Mouse (Mus musculus) forebrain, embryonic 16.5 days (tissue): ENCODE data around the gene Paf1. TPM values are rescaled to one million over a fixed set of nuclear protein-coding genes. Genes with fewer than 3 reads are reported as not detected.
A peak's percentile ranks its signal among the peaks of the same experiment; 100 is the strongest.

ENCODE experiments used
- ATAC-seq: fragments of 200-750 bp; cut with Nextera tagmentation; 2 replicates; pipeline ENCODE4 v1.8.0; 2017; ENCODE audit warnings: mild to moderate bottlenecking, moderate library complexity
- H3K27ac ChIP-seq: fragments of 300-500 bp; sonication (generic); 2 replicates; pipeline ENCODE4 v1.5.1; 2014; ENCODE audit warnings: low read length, control low read depth
- H3K27me3 ChIP-seq: fragments of 300-500 bp; sonication (generic); replicated peaks from 2 replicates; pipeline ENCODE4 v1.6.1; 2014; ENCODE audit warnings: low read length; ENCODE audit not compliant: control insufficient read depth, insufficient read depth
- H3K36me3 ChIP-seq: fragments of 300-500 bp; sonication (generic); 2 replicates; pipeline ENCODE4 v1.6.1; 2014; ENCODE audit not compliant: control insufficient read depth, insufficient read depth
- H3K4me1 ChIP-seq: fragments of 300-500 bp; sonication (generic); replicated peaks from 2 replicates; pipeline ENCODE4 v1.6.1; 2014; ENCODE audit warnings: low read length; ENCODE audit not compliant: control insufficient read depth, insufficient read depth
- H3K4me2 ChIP-seq: fragments of 300-500 bp; sonication (generic); 2 replicates; pipeline ENCODE4 v1.6.1; 2014; ENCODE audit warnings: mild to moderate bottlenecking, low read length, control low read depth
- H3K4me3 ChIP-seq: fragments of 300-500 bp; sonication (generic); replicated peaks from 2 replicates; pipeline ENCODE4 v1.5.1; 2014; ENCODE audit warnings: mild to moderate bottlenecking, low read length, control low read depth
- H3K9ac ChIP-seq: fragments of 300-500 bp; sonication (generic); replicated peaks from 2 replicates; pipeline ENCODE4 v1.6.1; 2014; ENCODE audit warnings: low read depth, low read length, control low read depth
- H3K9me3 ChIP-seq: fragments of 300-500 bp; sonication (generic); 2 replicates; pipeline ENCODE4 v1.6.1; 2016; ENCODE audit warnings: low read length; ENCODE audit not compliant: control insufficient read depth
- WGBS: fragments of 180-500 bp; shearing (Covaris S2); extraction: QIAGEN DNeasy Blood & Tissue Kit; methylation state at CpG from one replicate; pipeline ENCODE4 v1.1.7; 2014; 5-methylcytosine and 5-hydroxymethylcytosine counted together
- polyA plus RNA-seq: library from polyadenylated mRNA; unstranded; fragments of >200 nt; fragmentation: Nextera tagmentation; extraction: Ambion mirVana; gene quantifications from 2 replicates; pipeline ENCODE4 v1.2.1, GENCODE M21; 2015

The Paf1 gene
- polyA plus RNA-seq, result 107 and 111 TPM in 2 replicates

- ATAC-seq, result peak; percentile 98
- Histone ChIP-seq H3K9ac (peak within 1 kb of the TSS; percentile 78), H3K27me3 (no peaks in the 10 kb centered on the region), H3K4me1 (peaks cover 17% of the 10 kb centered on the region), H3K4me2 (peak within 1 kb of the TSS; percentile 91), H3K27ac (peak within 1 kb of the TSS; percentile 42), H3K36me3 (peaks cover 18% of the 10 kb centered on the region), H3K4me3 (peak within 1 kb of the TSS; percentile 87), H3K9me3 (no peaks in the 10 kb centered on the region)
- under 1% methylated on average over 58 of the region's 58 CpGs for WGBS
These were observed at the start of gene Paf1, which contains the start of gene Med29 for GRCm38 (mm10) chr7:28392429-28393271. Gene Paf1 (plus strand): TSS chr7:28392951. Gene Med29 (minus strand): TSS chr7:28392708.

- no peaks in the 10 kb centered on the region for H3K9me3 ChIP-seq
- 5% methylated on average over 4 of the region's 4 CpGs for WGBS
- peak; percentile 36; the same call in 1 of the 2 replicates for ATAC-seq
These were observed 48.1 kb upstream of the Paf1 start for GRCm38 (mm10) chr7:28344637-28345036.

GRCm38 (mm10) chr7:28347746-28348145 is 45.0 kb upstream of the Paf1 start:
- Histone ChIP-seq H3K27me3 (no peaks in the 10 kb centered on the region), H3K9me3 (no peaks in the 10 kb centered on the region), H3K9ac (no peak overlapping the region), H3K4me1 (peaks cover 15% of the 10 kb centered on the region), H3K4me3 (no peak overlapping the region), H3K27ac (no peak overlapping the region), H3K4me2 (no peak overlapping the region), H3K36me3 (no peaks in the 10 kb centered on the region)
- ATAC-seq, result no peak
- 77% methylated on average over 3 of the region's 3 CpGs for WGBS

More at GRCm38 (mm10) chr7:28344637-28345036, 48.1 kb upstream of the Paf1 start:
- Histone ChIP-seq H3K36me3 (no peaks in the 10 kb centered on the region), H3K27ac (no peak overlapping the region), H3K4me2 (no peak overlapping the region), H3K9ac (no peak overlapping the region), H3K4me1 (peaks cover 1% of the 10 kb centered on the region), H3K27me3 (no peaks in the 10 kb centered on the region), H3K4me3 (no peak overlapping the region)

- no peak overlapping the region for H3K4me3 ChIP-seq
- no peaks in the 10 kb centered on the region for H3K9me3 ChIP-seq
- no peak overlapping the region for H3K4me2 ChIP-seq
- no peak overlapping the region for H3K27ac ChIP-seq
- peaks cover 7% of the 10 kb centered on the region; the same call in 1 of the 2 replicates for H3K36me3 ChIP-seq
- H3K27me3 ChIP-seq, result no peaks in the 10 kb centered on the region
- H3K4me1 ChIP-seq, result peaks cover 15% of the 10 kb centered on the region
- WGBS, result 85% methylated on average over 7 of the region's 7 CpGs
- H3K9ac ChIP-seq, result no peak overlapping the region
- no peak for ATAC-seq
These were observed 44.1 kb upstream of the Paf1 start for GRCm38 (mm10) chr7:28348601-28349000.

- Histone ChIP-seq H3K9me3 (no peaks in the 10 kb centered on the region), H3K4me3 (peak within 1 kb of the TSS; percentile 86), H3K36me3 (peaks cover 11% of the 10 kb centered on the region), H3K27me3 (no peaks in the 10 kb centered on the region), H3K4me2 (peak within 1 kb of the TSS; percentile 86), H3K9ac (peak within 1 kb of the TSS; percentile 94), H3K4me1 (peaks cover 15% of the 10 kb centered on the region), H3K27ac (peak within 1 kb of the TSS; percentile 91)
- WGBS, result under 1% methylated on average over 50 of the region's 50 CpGs
- ATAC-seq, result peak; percentile 95
These were observed 42.4 kb upstream of the Paf1 start, which contains the start of gene Rps16 for GRCm38 (mm10) chr7:28350155-28350883. Gene Rps16 (plus strand): TSS chr7:28350652.

GRCm38 (mm10) chr7:28351676-28352191 is 41.0 kb upstream of the Paf1 start:
- Histone ChIP-seq H3K4me3 (peak overlapping the region; percentile 86), H3K4me1 (peaks cover 15% of the 10 kb centered on the region), H3K27ac (no peak overlapping the region), H3K4me2 (peak overlapping the region; percentile 86), H3K27me3 (no peaks in the 10 kb centered on the region), H3K9me3 (no peaks in the 10 kb centered on the region), H3K9ac (peak overlapping the region; percentile 94; the same call in 1 of the 2 replicates), H3K36me3 (peaks cover 11% of the 10 kb centered on the region)
- 48% methylated on average over 4 of the region's 4 CpGs for WGBS
- no peak for ATAC-seq

- Histone ChIP-seq H3K27me3 (no peaks in the 10 kb centered on the region), H3K4me3 (no peak overlapping the region), H3K4me2 (no peak overlapping the region), H3K9me3 (no peaks in the 10 kb centered on the region), H3K27ac (no peak overlapping the region), H3K4me1 (peaks cover 18% of the 10 kb centered on the region), H3K9ac (no peak overlapping the region), H3K36me3 (peaks cover 11% of the 10 kb centered on the region)
- WGBS, result 100% methylated on average over 2 of the region's 2 CpGs
- ATAC-seq, result no peak
These were observed 39.5 kb upstream of the Paf1 start for GRCm38 (mm10) chr7:28353267-28353666.

- Histone ChIP-seq H3K4me1 (peaks cover 18% of the 10 kb centered on the region), H3K4me3 (no peak overlapping the region), H3K36me3 (peaks cover 11% of the 10 kb centered on the region), H3K9ac (no peak overlapping the region), H3K27me3 (no peaks in the 10 kb centered on the region), H3K27ac (no peak overlapping the region), H3K9me3 (no peaks in the 10 kb centered on the region), H3K4me2 (no peak overlapping the region)
- WGBS, result 91% methylated on average over 3 of the region's 3 CpGs
- no peak for ATAC-seq
These were observed 38.6 kb upstream of the Paf1 start for GRCm38 (mm10) chr7:28354113-28354581.

- no peak overlapping the region for H3K27ac ChIP-seq
- H3K36me3 ChIP-seq, result peaks cover 12% of the 10 kb centered on the region
- no peaks in the 10 kb centered on the region for H3K9me3 ChIP-seq
- 88% methylated on average over 3 of the region's 3 CpGs for WGBS
- no peaks in the 10 kb centered on the region for H3K27me3 ChIP-seq
- no peak overlapping the region for H3K4me2 ChIP-seq
- H3K4me3 ChIP-seq, result no peak overlapping the region
- H3K9ac ChIP-seq, result no peak overlapping the region
- H3K4me1 ChIP-seq, result peaks cover 17% of the 10 kb centered on the region
- no peak for ATAC-seq
These were observed 38.2 kb upstream of the Paf1 start for GRCm38 (mm10) chr7:28354596-28354995.
